Mouse (Mus musculus): Measurements from ENCODE around the gene Ifngr1.

DNA sequence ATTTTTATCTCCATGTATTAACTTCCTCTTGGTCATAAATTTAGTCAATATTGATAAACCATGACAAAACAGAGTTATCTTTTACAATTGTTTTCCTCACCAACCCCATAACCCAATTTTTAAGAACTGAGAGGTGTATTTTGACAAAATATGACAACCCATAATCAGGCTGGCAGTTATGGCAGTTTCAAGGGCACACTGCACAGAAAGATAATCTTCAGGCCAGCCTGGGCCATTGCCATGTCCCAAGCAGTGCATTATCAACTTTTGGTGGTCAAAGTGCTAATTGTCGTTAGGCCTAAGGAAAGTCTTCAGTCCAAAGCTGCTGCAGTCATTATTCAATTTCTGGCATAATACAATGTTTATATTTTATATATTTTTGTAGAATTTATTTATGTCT lies 6.9 kb upstream of the Ifngr1 start:
- TF ChIP-seq EP300 (optimal IDR thresholded peaks at IDR 0.05): no peak
- no peak for TF ChIP-seq CTCF (IDR thresholded peaks at IDR 0.05; ENCODE audit: low read depth)

All from stomach, postnatal 0 days (tissue).